Mouse (Mus musculus): ENCODE measurements around the gene S100a6.

DNA sequence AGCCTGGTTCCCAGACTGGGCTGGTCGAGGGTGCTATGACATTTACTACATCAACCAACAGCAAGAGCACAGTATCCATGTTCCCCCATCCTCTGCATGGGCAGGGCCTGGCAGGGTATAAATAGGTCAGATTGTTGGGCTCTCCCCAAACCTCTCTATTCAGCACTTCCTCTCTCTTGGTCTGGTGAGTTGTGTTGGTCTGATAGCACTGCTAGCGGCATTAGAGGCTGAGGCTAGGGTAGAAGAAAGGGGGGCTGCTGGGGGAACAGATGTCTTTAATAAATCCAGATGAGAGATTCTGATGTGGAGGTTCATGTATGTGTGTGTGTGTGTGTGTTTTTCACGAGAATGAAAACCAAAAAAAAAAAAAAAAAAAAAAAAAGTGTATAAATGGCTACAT, 9.1 kb upstream of the S100a6 start, which contains the start of gene S100a4:
- no peak for TF ChIP-seq ZC3H11A (IDR thresholded peaks at IDR 0.05; ENCODE audit: borderline replicate concordance, low read depth, low read length)
- TF ChIP-seq MAFK (IDR thresholded peaks at IDR 0.05; ENCODE audit: insufficient read depth, low read depth, low read length) = no peak
- no peak for TF ChIP-seq CHD2 (IDR thresholded peaks at IDR 0.05; ENCODE audit: low read depth, low read length)
- no peak for TF ChIP-seq ZNF384 (IDR thresholded peaks at IDR 0.05; ENCODE audit: low read depth, low read length)

Data from ES-E14 (cell line).